13 mouse cellular contexts compared by ENCODE assay signal in the genomic region with DNA sequence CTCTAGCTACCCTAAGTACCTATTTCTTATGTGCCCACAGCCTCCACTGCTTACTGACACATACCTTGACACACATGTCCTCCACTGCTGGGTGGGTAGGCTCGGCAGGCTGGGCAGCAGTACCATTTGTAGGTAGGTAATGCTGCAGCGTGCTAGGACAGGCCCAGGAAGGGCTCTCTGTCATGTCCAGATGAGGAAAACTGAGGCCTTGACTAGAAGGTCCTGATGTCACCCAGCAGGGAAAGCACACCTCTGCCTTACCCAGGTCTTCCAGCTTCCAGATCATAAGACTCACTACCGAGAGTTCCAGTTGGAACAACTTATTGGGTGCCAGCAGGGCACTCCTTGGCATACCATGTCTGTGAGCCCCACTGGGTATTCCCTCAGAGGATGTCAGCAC. TPM values are rescaled to one million over a fixed set of nuclear protein-coding genes. Genes with fewer than 3 reads are reported as not detected.
DNase-seq lines count a peak whose midpoint lies in the region; ATAC-seq and TF ChIP-seq lines count a peak whose summit lies in the region.
"Had no signal": no experiment of that assay in that cellular context is flagged by ENCODE, and none has a peak within 500 bp of the region (broad histone marks: within the 10 kb centered on the region; RNA-seq: fewer than 3 reads in every experiment).

No protein-coding gene starts in this region.

- no peak for TF ChIP-seq EP300 in ES-Bruce4 (IDR thresholded peaks at IDR 0.05; ENCODE audit: insufficient read depth, low read depth, low read length)

- no peak overlapping the region for H3K4me3 ChIP-seq in forebrain, embryonic 11.5 days (ENCODE audit: low read depth, low read length)
- H3K4me3 ChIP-seq in forebrain, embryonic 13.5 days = no peak overlapping the region
- H3K4me3 ChIP-seq in intestine, embryonic 15.5 days (replicated peaks) = no peak overlapping the region
- no peak overlapping the region for H3K4me3 ChIP-seq in intestine, postnatal 0 days (ENCODE audit: low read depth, low read length)
- H3K4me3 ChIP-seq in ES-Bruce4 (ENCODE audit: low read depth, low read length) = no peak overlapping the region
- no peak overlapping the region for H3K4me3 ChIP-seq in limb, embryonic 15.5 days

- H3K9ac ChIP-seq in forebrain, embryonic 11.5 days (ENCODE audit: low read length) = peak overlapping the region; percentile 3; the same call in 1 of the 2 replicates
- no peak overlapping the region for H3K9ac ChIP-seq in forebrain, embryonic 13.5 days
- H3K9ac ChIP-seq in intestine, embryonic 15.5 days = peak overlapping the region; percentile 24; the same call in 1 of the 2 replicates
- no peak overlapping the region for H3K9ac ChIP-seq in intestine, postnatal 0 days (ENCODE audit: low read depth, low read length)
- H3K9ac ChIP-seq in ES-Bruce4 (ENCODE audit: low read depth, poor library complexity, severe bottlenecking) = 0 out of 2 replicates have a peak overlapping the region, but pooled peaks have one; percentile 6
- H3K9ac ChIP-seq in limb, embryonic 15.5 days = peak overlapping the region; percentile 8; the same call in 1 of the 2 replicates

- H3K4me1 ChIP-seq in forebrain, embryonic 11.5 days (replicated peaks; ENCODE audit: control insufficient read depth, insufficient read depth, low read length) = peaks cover 18% of the 10 kb centered on the region
- H3K4me1 ChIP-seq in forebrain, embryonic 13.5 days = peaks cover 52% of the 10 kb centered on the region
- H3K4me1 ChIP-seq in intestine, embryonic 15.5 days (replicated peaks) = peaks cover 44% of the 10 kb centered on the region
- H3K4me1 ChIP-seq in intestine, postnatal 0 days (replicated peaks; ENCODE audit: control insufficient read depth, insufficient read depth, low read length) = peaks cover 24% of the 10 kb centered on the region; the same call in 1 of the 2 replicates
- peaks cover 11% of the 10 kb centered on the region for H3K4me1 ChIP-seq in ES-Bruce4 (ENCODE audit: control insufficient read depth, insufficient read depth, low read length)
- H3K4me1 ChIP-seq in limb, embryonic 15.5 days = peaks cover 68% of the 10 kb centered on the region

- H3K27me3 ChIP-seq in forebrain, embryonic 11.5 days (ENCODE audit: control insufficient read depth, insufficient read depth, low read length) = no peaks in the 10 kb centered on the region
- no peaks in the 10 kb centered on the region for H3K27me3 ChIP-seq in forebrain, embryonic 13.5 days
- H3K27me3 ChIP-seq in intestine, embryonic 15.5 days (replicated peaks) = no peaks in the 10 kb centered on the region
- H3K27me3 ChIP-seq in intestine, postnatal 0 days (replicated peaks; ENCODE audit: control insufficient read depth, insufficient read depth, low read length) = no peaks in the 10 kb centered on the region
- H3K27me3 ChIP-seq in ES-Bruce4 (ENCODE audit: control insufficient read depth, insufficient read depth, low read length, poor library complexity, severe bottlenecking) = no peaks in the 10 kb centered on the region
- H3K27me3 ChIP-seq in limb, embryonic 15.5 days = no peaks in the 10 kb centered on the region
- H3K27me3 ChIP-seq: Patski had no signal

- no peaks in the 10 kb centered on the region; the same call in 1 of the 2 replicates for H3K36me3 ChIP-seq in forebrain, embryonic 11.5 days (ENCODE audit: control insufficient read depth, insufficient read depth, low read length)
- H3K36me3 ChIP-seq in forebrain, embryonic 13.5 days (ENCODE audit: poor library complexity, severe bottlenecking) = peaks cover 43% of the 10 kb centered on the region
- peaks cover 22% of the 10 kb centered on the region for H3K36me3 ChIP-seq in intestine, embryonic 15.5 days
- peaks cover 27% of the 10 kb centered on the region for H3K36me3 ChIP-seq in intestine, postnatal 0 days (ENCODE audit: control insufficient read depth, insufficient read depth)
- no peaks in the 10 kb centered on the region for H3K36me3 ChIP-seq in ES-Bruce4 (ENCODE audit: control insufficient read depth, insufficient read depth, low read length, poor library complexity, severe bottlenecking)
- H3K36me3 ChIP-seq in limb, embryonic 15.5 days = peaks cover 46% of the 10 kb centered on the region

- no peak for TF ChIP-seq CTCF in intestine, postnatal 0 days (IDR thresholded peaks at IDR 0.05; ENCODE audit: low read depth)
- TF ChIP-seq CTCF in ES-Bruce4 (IDR thresholded peaks at IDR 0.05; ENCODE audit: low read depth, low read length) = no peak

- no peak for TF ChIP-seq POLR2A in ES-Bruce4 (IDR thresholded peaks at IDR 0.05; ENCODE audit: insufficient read depth, low read length)

- WGBS in forebrain, embryonic 11.5 days = 89% methylated on average over 3 of the region's 3 CpGs
- WGBS in forebrain, embryonic 13.5 days = 90% methylated on average over 3 of the region's 3 CpGs
- WGBS in intestine, embryonic 15.5 days = 93% methylated on average over 3 of the region's 3 CpGs
- WGBS in intestine, postnatal 0 days = 91% methylated on average over 3 of the region's 3 CpGs
- 77% methylated on average over 3 of the region's 3 CpGs for WGBS in limb, embryonic 15.5 days

- DNase-seq in forebrain, embryonic 11.5 days (ENCODE audit: low spot score) = peak; percentile 27
- DNase-seq in left cerebral cortex, adult 18-20 months (ENCODE audit: low spot score in 2 of 2) = no peak
- DNase-seq in kidney, postnatal 10 days = no peak
- DNase-seq: adrenal gland, postnatal 25 days; cerebellum, adult 9-10 months; lung, postnatal 4 days had no signal

- no peak overlapping the region for H3K27ac ChIP-seq in forebrain, embryonic 11.5 days (ENCODE audit: low read depth, low read length)
- H3K27ac ChIP-seq in forebrain, embryonic 13.5 days = no peak overlapping the region
- no peak overlapping the region for H3K27ac ChIP-seq in intestine, embryonic 15.5 days
- H3K27ac ChIP-seq in intestine, postnatal 0 days (ENCODE audit: low read depth, low read length) = no peak overlapping the region
- peak overlapping the region; percentile 78 for H3K27ac ChIP-seq in ES-Bruce4 (ENCODE audit: insufficient read depth, low read length)
- H3K27ac ChIP-seq in limb, embryonic 15.5 days = peak overlapping the region; percentile 100; the same call in 1 of the 2 replicates

- ATAC-seq in forebrain, embryonic 11.5 days (replicated peaks; ENCODE audit: low FRiP score) = no peak
- ATAC-seq in forebrain, embryonic 13.5 days = no peak
- ATAC-seq in intestine, embryonic 15.5 days = no peak
- no peak for ATAC-seq in intestine, postnatal 0 days
- no peak for ATAC-seq in limb, embryonic 15.5 days (ENCODE audit: insufficient number of reproducible peaks, low FRiP score, low TSS enrichment, low read depth)
- ATAC-seq: Patski had no signal

- H3K9me3 ChIP-seq in forebrain, embryonic 11.5 days (ENCODE audit: control insufficient read depth, low read length) = no peaks in the 10 kb centered on the region
- no peaks in the 10 kb centered on the region for H3K9me3 ChIP-seq in forebrain, embryonic 13.5 days (replicated peaks)
- H3K9me3 ChIP-seq in intestine, embryonic 15.5 days = no peaks in the 10 kb centered on the region
- no peaks in the 10 kb centered on the region for H3K9me3 ChIP-seq in intestine, postnatal 0 days (ENCODE audit: control insufficient read depth)
- H3K9me3 ChIP-seq in ES-Bruce4 (replicated peaks; ENCODE audit: control insufficient read depth, insufficient read depth, low read length, poor library complexity, severe bottlenecking) = no peaks in the 10 kb centered on the region
- H3K9me3 ChIP-seq in limb, embryonic 15.5 days = no peaks in the 10 kb centered on the region

- H3K4me2 ChIP-seq in forebrain, embryonic 11.5 days (ENCODE audit: low read depth, low read length, severe bottlenecking) = no peak overlapping the region
- no peak overlapping the region for H3K4me2 ChIP-seq in forebrain, embryonic 13.5 days
- no peak overlapping the region for H3K4me2 ChIP-seq in intestine, embryonic 15.5 days (replicated peaks)
- no peak overlapping the region for H3K4me2 ChIP-seq in intestine, postnatal 0 days (replicated peaks; ENCODE audit: low read depth)
- H3K4me2 ChIP-seq in limb, embryonic 15.5 days = no peak overlapping the region

RNA-seq across cellular contexts. Expression of a gene that starts 7.5 kb away (rescaled TPM):
- polyA plus RNA-seq in forebrain, embryonic 11.5 days (2014; fragmentation: Nextera tagmentation; extraction: Ambion mirVana) = 40.3 and 44.2 TPM in 2 replicates
- polyA plus RNA-seq in forebrain, embryonic 13.5 days (2015; fragmentation: Nextera tagmentation; extraction: Ambion mirVana) = 45.9 and 47.0 TPM in 2 replicates
- 26.1 and 26.6 TPM in 2 replicates for polyA plus RNA-seq in intestine, embryonic 15.5 days (2015; fragmentation: Nextera tagmentation; extraction: Ambion mirVana)
- polyA plus RNA-seq in intestine, postnatal 0 days (2015; fragmentation: Nextera tagmentation; extraction: Ambion mirVana) = 17.2 and 21.7 TPM in 2 replicates
- 128 and 141 TPM in 2 replicates for polyA plus RNA-seq in ES-Bruce4 (2011; ENCODE audit: insufficient read depth, insufficient read length, low read depth, missing spikeins)
- 40.3 and 42.5 TPM in 2 replicates for polyA plus RNA-seq in limb, embryonic 15.5 days (2015; fragmentation: Nextera tagmentation; extraction: Ambion mirVana)
- 100 to 1,000 TPM; 212 to 225 TPM for total RNA-seq in left cerebral cortex, adult 18-20 months (2021)

RNA-seq across cellular contexts. Expression of a gene that starts 22.8 kb away (rescaled TPM):
- 298 and 321 TPM in 2 replicates for polyA plus RNA-seq in forebrain, embryonic 11.5 days (2014; fragmentation: Nextera tagmentation; extraction: Ambion mirVana)
- 513 and 525 TPM in 2 replicates for polyA plus RNA-seq in forebrain, embryonic 13.5 days (2015; fragmentation: Nextera tagmentation; extraction: Ambion mirVana)
- 173 TPM in 2 replicates for polyA plus RNA-seq in intestine, embryonic 15.5 days (2015; fragmentation: Nextera tagmentation; extraction: Ambion mirVana)
- 87.6 and 91.9 TPM in 2 replicates for polyA plus RNA-seq in intestine, postnatal 0 days (2015; fragmentation: Nextera tagmentation; extraction: Ambion mirVana)
- polyA plus RNA-seq in ES-Bruce4 (2011; ENCODE audit: insufficient read depth, insufficient read length, low read depth, missing spikeins) = 47.8 and 55.6 TPM in 2 replicates
- polyA plus RNA-seq in limb, embryonic 15.5 days (2015; fragmentation: Nextera tagmentation; extraction: Ambion mirVana) = 176 and 198 TPM in 2 replicates
- total RNA-seq in left cerebral cortex, adult 18-20 months (2021) = 10 to 100 TPM; 35.7 to 36.9 TPM

RNA-seq across cellular contexts. Expression of a gene that starts 24.4 kb away (rescaled TPM):
- polyA plus RNA-seq in forebrain, embryonic 11.5 days (2014; fragmentation: Nextera tagmentation; extraction: Ambion mirVana) = 14.6 and 17.5 TPM in 2 replicates
- 5.5 and 5.8 TPM in 2 replicates for polyA plus RNA-seq in forebrain, embryonic 13.5 days (2015; fragmentation: Nextera tagmentation; extraction: Ambion mirVana)
- 14.8 TPM in 2 replicates for polyA plus RNA-seq in intestine, embryonic 15.5 days (2015; fragmentation: Nextera tagmentation; extraction: Ambion mirVana)
- polyA plus RNA-seq in intestine, postnatal 0 days (2015; fragmentation: Nextera tagmentation; extraction: Ambion mirVana) = 7.8 and 8.4 TPM in 2 replicates
- polyA plus RNA-seq in ES-Bruce4 (2011; ENCODE audit: insufficient read depth, insufficient read length, low read depth, missing spikeins) = 61.8 and 63.8 TPM in 2 replicates
- 20.8 and 24.4 TPM in 2 replicates for polyA plus RNA-seq in limb, embryonic 15.5 days (2015; fragmentation: Nextera tagmentation; extraction: Ambion mirVana)
- total RNA-seq in left cerebral cortex, adult 18-20 months (2021) = 10 to 100 TPM; 60.8 to 65.2 TPM

RNA-seq across cellular contexts. Expression of a gene that starts 26.2 kb away (rescaled TPM):
- 1.1 and 1.7 TPM in 2 replicates for polyA plus RNA-seq in forebrain, embryonic 11.5 days (2014; fragmentation: Nextera tagmentation; extraction: Ambion mirVana)
- 0.93 and 1.6 TPM in 2 replicates for polyA plus RNA-seq in forebrain, embryonic 13.5 days (2015; fragmentation: Nextera tagmentation; extraction: Ambion mirVana)
- 0.41 and 0.71 TPM in 2 replicates for polyA plus RNA-seq in intestine, embryonic 15.5 days (2015; fragmentation: Nextera tagmentation; extraction: Ambion mirVana)
- 0.12 TPM in 1 of 2 replicates, not detected in the other for polyA plus RNA-seq in intestine, postnatal 0 days (2015; fragmentation: Nextera tagmentation; extraction: Ambion mirVana)
- polyA plus RNA-seq in ES-Bruce4 (2011; ENCODE audit: insufficient read depth, insufficient read length, low read depth, missing spikeins) = 1.3 and 1.6 TPM in 2 replicates
- 0.32 and 0.40 TPM in 2 replicates for polyA plus RNA-seq in limb, embryonic 15.5 days (2015; fragmentation: Nextera tagmentation; extraction: Ambion mirVana)
- total RNA-seq in left cerebral cortex, adult 18-20 months (2021) = not detected
- total RNA-seq: adrenal gland, postnatal 25 days had no signal
- polyA plus RNA-seq: inflammation-experienced regulatory T-cells, adult 6 months had no signal

RNA-seq across cellular contexts. Expression of a gene that starts 30.9 kb away (rescaled TPM):
- 6.7 and 7.7 TPM in 2 replicates for polyA plus RNA-seq in forebrain, embryonic 11.5 days (2014; fragmentation: Nextera tagmentation; extraction: Ambion mirVana)
- polyA plus RNA-seq in forebrain, embryonic 13.5 days (2015; fragmentation: Nextera tagmentation; extraction: Ambion mirVana) = 14.1 and 16.4 TPM in 2 replicates
- 1.2 and 1.3 TPM in 2 replicates for polyA plus RNA-seq in intestine, embryonic 15.5 days (2015; fragmentation: Nextera tagmentation; extraction: Ambion mirVana)
- polyA plus RNA-seq in intestine, postnatal 0 days (2015; fragmentation: Nextera tagmentation; extraction: Ambion mirVana) = 0.69 and 0.92 TPM in 2 replicates
- polyA plus RNA-seq in ES-Bruce4 (2011; ENCODE audit: insufficient read depth, insufficient read length, low read depth, missing spikeins) = 2.0 and 2.5 TPM in 2 replicates
- 0.50 and 0.61 TPM in 2 replicates for polyA plus RNA-seq in limb, embryonic 15.5 days (2015; fragmentation: Nextera tagmentation; extraction: Ambion mirVana)
- total RNA-seq in left cerebral cortex, adult 18-20 months (2021) = 10 to 100 TPM; 45.4 to 46.6 TPM
- polyA plus RNA-seq: inflammation-experienced regulatory T-cells, adult 6 months had no signal

Comparison
In these comparisons a context has a peak if more than half of its experiments do, and no peak if none do; other contexts are left out.
1. H3K9ac ChIP-seq: peak in forebrain, embryonic 11.5 days (single experiment), intestine, embryonic 15.5 days (single experiment), ES-Bruce4 (single experiment) and limb, embryonic 15.5 days (single experiment); none in forebrain, embryonic 13.5 days (single experiment) and intestine, postnatal 0 days (single experiment).
2. H3K27ac ChIP-seq: peak in ES-Bruce4 (single experiment) and limb, embryonic 15.5 days (single experiment); none in forebrain, embryonic 11.5 days (single experiment), forebrain, embryonic 13.5 days (single experiment), intestine, embryonic 15.5 days (single experiment) and intestine, postnatal 0 days (single experiment).